Mouse (Mus musculus) heart, embryonic 15.5 days (tissue): Measurements from ENCODE around the gene Sfswap. TPM values are rescaled to one million over a fixed set of nuclear protein-coding genes. Genes with fewer than 3 reads are reported as not detected.
A peak's percentile ranks its signal among the peaks of the same experiment; 100 is the strongest.
"Not testable (repeated sequence)": the region's sequence is repeated elsewhere in the genome, so short reads cannot be mapped to it uniquely, and the experiment has no call there.

ENCODE experiments used
- ATAC-seq: fragments of 200-750 bp; cut with Nextera tagmentation; replicated peaks from 2 replicates; pipeline ENCODE4 v1.8.0; 2017; ENCODE audit warnings: low read depth, moderate TSS enrichment; ENCODE audit not compliant: insufficient number of reproducible peaks, insufficient read depth, low FRiP score
- H3K27ac ChIP-seq: fragments of 300-500 bp; sonication (generic); 2 replicates; pipeline ENCODE4 v1.5.1; 2015; ENCODE audit warnings: mild to moderate bottlenecking, inconsistent platforms
- H3K27me3 ChIP-seq: fragments of 300-500 bp; sonication (generic); 2 replicates; pipeline ENCODE4 v1.6.1; 2015; ENCODE audit warnings: inconsistent platforms
- H3K36me3 ChIP-seq: fragments of 300-500 bp; sonication (generic); 2 replicates; pipeline ENCODE4 v1.6.1; 2015; ENCODE audit warnings: mild to moderate bottlenecking, inconsistent platforms
- H3K4me1 ChIP-seq: fragments of 300-500 bp; sonication (generic); replicated peaks from 2 replicates; pipeline ENCODE4 v1.6.1; 2015; ENCODE audit warnings: inconsistent platforms
- H3K4me2 ChIP-seq: fragments of 300-500 bp; sonication (generic); 2 replicates; pipeline ENCODE4 v1.6.1; 2015; ENCODE audit warnings: inconsistent platforms, mild to moderate bottlenecking, moderate library complexity
- H3K4me3 ChIP-seq: fragments of 300-500 bp; sonication (generic); 2 replicates; pipeline ENCODE4 v1.5.1; 2015; ENCODE audit warnings: mild to moderate bottlenecking, inconsistent platforms
- H3K9ac ChIP-seq: fragments of 300-500 bp; sonication (generic); 2 replicates; pipeline ENCODE4 v1.6.1; 2015; ENCODE audit warnings: mild to moderate bottlenecking, inconsistent platforms
- H3K9me3 ChIP-seq: fragments of 300-500 bp; sonication (generic); replicated peaks from 2 replicates; pipeline ENCODE4 v1.6.1; 2016; ENCODE audit warnings: inconsistent platforms
- WGBS: fragments of 180-500 bp; shearing (Covaris S2); methylation state at CpG from one replicate; pipeline ENCODE4 v1.1.7; 2015; ENCODE audit warnings: mixed read lengths; 5-methylcytosine and 5-hydroxymethylcytosine counted together
- polyA plus RNA-seq: library from polyadenylated mRNA; unstranded; fragments of >200 nt; fragmentation: Nextera tagmentation; extraction: Ambion mirVana; gene quantifications from 2 replicates; pipeline ENCODE4 v1.2.1, GENCODE M21; 2015

The Sfswap gene
- polyA plus RNA-seq, 1 experiment from 2014 or later: 22.9 TPM

- 0 out of 2 replicates have a peak, but pooled peaks have one; percentile 4 for ATAC-seq
These were observed 85.0 kb downstream of the Sfswap start for GRCm38 (mm10) chr5:129586016-129586415.

GRCm38 (mm10) chr5:129586471-129586870, 85.5 kb downstream of the Sfswap start:
- Histone ChIP-seq H3K27me3 (peaks cover 85% of the 10 kb centered on the region), H3K36me3 (no peaks in the 10 kb centered on the region), H3K9ac (0 out of 2 replicates have a peak overlapping the region, but pooled peaks have one; percentile 19), H3K4me1 (peaks cover 25% of the 10 kb centered on the region), H3K9me3 (no peaks in the 10 kb centered on the region), H3K27ac (no peak overlapping the region), H3K4me2 (peak overlapping the region; percentile 97), H3K4me3 (peak overlapping the region; percentile 63)
- 64% methylated on average over 13 of the region's 13 CpGs for WGBS
- ATAC-seq: no peak

More at GRCm38 (mm10) chr5:129586016-129586415, 85.0 kb downstream of the Sfswap start:
- Histone ChIP-seq H3K27ac (no peak overlapping the region), H3K4me3 (peak overlapping the region; percentile 63), H3K27me3 (peaks cover 85% of the 10 kb centered on the region), H3K36me3 (no peaks in the 10 kb centered on the region), H3K4me1 (peaks cover 25% of the 10 kb centered on the region), H3K9ac (0 out of 2 replicates have a peak overlapping the region, but pooled peaks have one; percentile 19), H3K9me3 (no peaks in the 10 kb centered on the region), H3K4me2 (peak overlapping the region; percentile 97)
- 0% methylated on average over 16 of the region's 17 CpGs for WGBS

- Histone ChIP-seq H3K36me3 (no peaks in the 10 kb centered on the region), H3K9ac (no peak overlapping the region), H3K27me3 (peaks cover 50% of the 10 kb centered on the region), H3K4me2 (no peak overlapping the region), H3K4me3 (no peak overlapping the region), H3K9me3 (no peaks in the 10 kb centered on the region), H3K27ac (no peak overlapping the region), H3K4me1 (peaks cover 4% of the 10 kb centered on the region)
- 14% methylated on average over 11 of the region's 11 CpGs for WGBS
- ATAC-seq: no peak
These were observed 89.9 kb downstream of the Sfswap start for GRCm38 (mm10) chr5:129590915-129591314.

GRCm38 (mm10) chr5:129594116-129595114, 93.4 kb downstream of the Sfswap start:
- Histone ChIP-seq H3K4me2 (no peak overlapping the region), H3K36me3 (no peaks in the 10 kb centered on the region), H3K9ac (no peak overlapping the region), H3K4me1 (no peaks in the 10 kb centered on the region), H3K9me3 (0 out of 2 replicates have a peak, but pooled peaks cover 3% of the 10 kb centered on the region), H3K27ac (no peak overlapping the region), H3K4me3 (no peak overlapping the region), H3K27me3 (peaks cover 23% of the 10 kb centered on the region)
- 34% methylated on average over 19 of the region's 19 CpGs for WGBS
- ATAC-seq: no peak

- 0 out of 2 replicates have a peak, but pooled peaks cover 3% of the 10 kb centered on the region for H3K9me3 ChIP-seq
- no peak overlapping the region for H3K4me3 ChIP-seq
- WGBS: 30% methylated on average over 16 of the region's 16 CpGs
- no peaks in the 10 kb centered on the region for H3K27me3 ChIP-seq
- no peaks in the 10 kb centered on the region for H3K4me1 ChIP-seq
- H3K27ac ChIP-seq: no peak overlapping the region
- ATAC-seq: no peak
- H3K9ac ChIP-seq: no peak overlapping the region
- no peaks in the 10 kb centered on the region for H3K36me3 ChIP-seq
- H3K4me2 ChIP-seq: no peak overlapping the region
These were observed 101.1 kb downstream of the Sfswap start for GRCm38 (mm10) chr5:129602071-129602487.

- Histone ChIP-seq H3K9me3 (no peaks in the 10 kb centered on the region), H3K27me3 (no peaks in the 10 kb centered on the region), H3K4me2 (no peak overlapping the region), H3K4me3 (no peak overlapping the region), H3K36me3 (no peaks in the 10 kb centered on the region), H3K4me1 (no peaks in the 10 kb centered on the region), H3K27ac (no peak overlapping the region), H3K9ac (no peak overlapping the region)
- no peak for ATAC-seq
- WGBS: 76% methylated on average over 8 of the region's 8 CpGs
These were observed 106.5 kb downstream of the Sfswap start for GRCm38 (mm10) chr5:129607476-129607875.

GRCm38 (mm10) chr5:129611060-129611459, 110.0 kb downstream of the Sfswap start:
- no peak overlapping the region for H3K4me2 ChIP-seq
- no peak overlapping the region for H3K9ac ChIP-seq
- WGBS: 9% methylated on average over 1 of the region's 1 CpGs
- ATAC-seq: 0 out of 2 replicates have a peak, but pooled peaks have one; percentile 32
- no peaks in the 10 kb centered on the region for H3K4me1 ChIP-seq
- no peaks in the 10 kb centered on the region for H3K27me3 ChIP-seq
- no peaks in the 10 kb centered on the region for H3K36me3 ChIP-seq
- no peak overlapping the region for H3K4me3 ChIP-seq
- no peak overlapping the region for H3K27ac ChIP-seq
- no peaks in the 10 kb centered on the region for H3K9me3 ChIP-seq

GRCm38 (mm10) chr5:129620600-129620999, 119.6 kb downstream of the Sfswap start:
- not testable (repeated sequence) for H3K4me3 ChIP-seq, H3K36me3 ChIP-seq, H3K9me3 ChIP-seq, H3K27me3 ChIP-seq, ATAC-seq, H3K4me2 ChIP-seq, H3K4me1 ChIP-seq, H3K9ac ChIP-seq, H3K27ac ChIP-seq
- 45% methylated on average over 9 of the region's 9 CpGs for whole genome bisulfite sequencing

Other genes starting within 250 kb of the Sfswap start
- 1.3 and 2.0 TPM in 2 replicates for gene Mmp17, start 82.9 kb downstream of the Sfswap start, polyA plus RNA-seq
- 3.0 and 4.0 TPM in 2 replicates for gene Zfp11, start 168.9 kb downstream of the Sfswap start, polyA plus RNA-seq
- not detected in 2 replicates for gene Sept14, start 207.3 kb downstream of the Sfswap start, polyA plus RNA-seq
- gene Mrps17, start 214.3 kb downstream of the Sfswap start, polyA plus RNA-seq: 152 and 157 TPM in 2 replicates
- 299 and 399 TPM in 2 replicates for gene Nipsnap2, start 223.8 kb downstream of the Sfswap start, polyA plus RNA-seq